Mouse (Mus musculus): ENCODE measurements around the gene Map10.

DNA sequence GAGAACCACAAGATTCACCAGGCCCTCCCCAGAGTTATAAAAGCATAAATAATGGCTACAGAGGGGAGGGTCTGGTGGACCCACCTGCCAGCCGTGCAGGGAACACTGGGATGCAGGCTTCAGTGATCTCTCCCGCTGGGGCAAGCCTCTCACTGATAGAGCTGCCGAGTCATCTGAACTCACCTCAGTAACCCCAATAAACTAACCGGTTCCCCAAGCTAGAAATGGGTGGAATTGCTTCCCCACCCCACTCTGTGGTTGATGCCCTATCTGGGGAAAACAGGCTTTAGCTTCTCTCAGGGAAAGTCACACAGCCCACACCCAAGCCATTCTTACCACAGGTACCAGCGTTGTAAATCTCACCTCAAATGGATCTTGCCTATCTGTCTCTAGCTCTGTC lies 28.9 kb upstream of the Map10 start:
- no peak for TF ChIP-seq POLR2A (IDR thresholded peaks at IDR 0.05; ENCODE audit: control insufficient read depth, extremely low read depth, insufficient read depth, low read length, poor library complexity)
- no peak for TF ChIP-seq CTCF (IDR thresholded peaks at IDR 0.05; ENCODE audit: borderline replicate concordance, control insufficient read depth, extremely low read depth, insufficient read depth, low read length, poor library complexity)

Data from thymus, adult 2 months (tissue).